Mouse (Mus musculus) embryonic facial prominence, embryonic 11.5 days (tissue): Measurements from ENCODE around the gene Lhcgr. TPM values are rescaled to one million over a fixed set of nuclear protein-coding genes. Genes with fewer than 3 reads are reported as not detected.

Source experiments
- ATAC-seq: fragments of 200-750 bp; cut with Nextera tagmentation; replicated peaks from 2 replicates; pipeline ENCODE4 v1.8.0; 2017; ENCODE audit warnings: low read depth; ENCODE audit not compliant: insufficient number of reproducible peaks, low FRiP score, low TSS enrichment
- DNase-seq: peaks from one replicate; pipeline ENCODE4 v3.0.0-alpha.2; 2015; ENCODE audit warnings: low spot score
- H3K27ac ChIP-seq: fragments of 300-500 bp; sonication (generic); replicated peaks from 2 replicates; pipeline ENCODE4 v1.5.1; 2014; ENCODE audit warnings: mild to moderate bottlenecking, low read depth, low read length, control low read depth
- H3K27me3 ChIP-seq: fragments of 300-500 bp; sonication (generic); 2 replicates; pipeline ENCODE4 v1.6.1; 2014; ENCODE audit warnings: mild to moderate bottlenecking, low read length, moderate library complexity, mixed read lengths; ENCODE audit not compliant: control insufficient read depth, insufficient read depth
- H3K36me3 ChIP-seq: fragments of 300-500 bp; sonication (generic); replicated peaks from 2 replicates; pipeline ENCODE4 v1.6.1; 2014; ENCODE audit warnings: low read depth, mild to moderate bottlenecking, low read length, moderate library complexity, mixed read lengths; ENCODE audit not compliant: control insufficient read depth, insufficient read depth
- H3K4me1 ChIP-seq: fragments of 300-500 bp; sonication (generic); 2 replicates; pipeline ENCODE4 v1.6.1; 2014; ENCODE audit warnings: low read length, mixed read lengths; ENCODE audit not compliant: control insufficient read depth, insufficient read depth
- H3K4me2 ChIP-seq: fragments of 300-500 bp; sonication (generic); 2 replicates; pipeline ENCODE4 v1.6.1; 2014; ENCODE audit warnings: low read depth, mild to moderate bottlenecking, control low read depth, low read length, moderate library complexity
- H3K4me3 ChIP-seq: fragments of 300-500 bp; sonication (generic); 2 replicates; pipeline ENCODE4 v1.5.1; 2014; ENCODE audit warnings: low read depth, low read length, control low read depth
- H3K9ac ChIP-seq: fragments of 300-500 bp; sonication (generic); replicated peaks from 2 replicates; pipeline ENCODE4 v1.6.1; 2014; ENCODE audit warnings: mild to moderate bottlenecking, control low read depth, low read length
- H3K9me3 ChIP-seq: fragments of 300-500 bp; sonication (generic); replicated peaks from 2 replicates; pipeline ENCODE4 v1.6.1; 2016; ENCODE audit warnings: mild to moderate bottlenecking, low read length, inconsistent platforms, mixed read lengths; ENCODE audit not compliant: control insufficient read depth
- WGBS: fragments of 180-500 bp; shearing (Covaris S2); extraction: QIAGEN DNeasy Blood & Tissue Kit; methylation state at CpG from one replicate; pipeline ENCODE4 v1.1.7; 2014; 5-methylcytosine and 5-hydroxymethylcytosine counted together
- polyA plus RNA-seq: library from polyadenylated mRNA; unstranded; fragments of >200 nt; fragmentation: Nextera tagmentation; extraction: Ambion mirVana; gene quantifications from 2 replicates; pipeline ENCODE4 v1.2.1, GENCODE M21; 2014

Gene Lhcgr
- polyA plus RNA-seq, 1 experiment from 2014 or later, result 0.07 TPM

DNA sequence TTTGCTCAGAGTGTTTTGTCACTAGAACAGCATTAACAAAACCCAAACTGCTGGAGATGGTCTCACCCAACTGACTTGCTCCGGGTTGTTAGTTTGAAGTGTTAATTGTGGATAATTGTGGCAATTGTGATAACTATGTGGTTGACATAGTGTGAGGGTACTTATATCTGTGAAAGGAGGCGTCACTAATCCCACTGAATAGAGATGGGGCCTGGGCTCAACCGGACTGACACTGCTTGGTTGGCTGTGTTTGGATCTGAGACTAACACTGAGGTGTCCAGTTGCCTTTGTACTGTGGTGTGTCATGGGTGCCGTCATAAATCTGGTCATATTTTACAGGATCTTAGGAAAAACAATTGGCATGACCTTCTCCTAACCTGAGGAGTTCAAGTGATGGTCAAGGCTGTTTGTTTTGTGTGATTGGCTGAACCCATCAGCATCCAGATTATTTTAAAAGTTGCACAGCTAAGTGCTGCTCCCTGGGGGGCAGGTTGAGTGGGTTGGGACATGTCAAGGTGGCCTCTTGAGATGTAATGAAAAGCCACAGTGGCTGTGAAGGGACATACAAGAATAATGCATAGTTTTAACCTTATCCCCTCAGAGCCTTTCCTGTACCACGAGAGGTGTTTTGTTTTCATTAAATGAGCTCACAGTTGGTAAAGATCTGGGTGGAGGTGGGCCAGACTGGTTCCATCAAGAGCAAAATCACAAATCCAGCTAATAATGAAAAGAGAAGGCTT lies 28.2 kb downstream of the Lhcgr start:
- no peaks in the 10 kb centered on the region for H3K9me3 ChIP-seq
- no peaks in the 10 kb centered on the region; the same call in 1 of the 2 replicates for H3K4me1 ChIP-seq
- no peaks in the 10 kb centered on the region for H3K27me3 ChIP-seq
- peak; percentile 41 for ATAC-seq
- no peak overlapping the region for H3K4me2 ChIP-seq
- H3K27ac ChIP-seq, result no peak overlapping the region
- no peak overlapping the region for H3K9ac ChIP-seq
- no peaks in the 10 kb centered on the region for H3K36me3 ChIP-seq
- no peak for DNase-seq
- WGBS, result 35% methylated on average over 5 of the region's 5 CpGs
- no peak overlapping the region for H3K4me3 ChIP-seq

DNA sequence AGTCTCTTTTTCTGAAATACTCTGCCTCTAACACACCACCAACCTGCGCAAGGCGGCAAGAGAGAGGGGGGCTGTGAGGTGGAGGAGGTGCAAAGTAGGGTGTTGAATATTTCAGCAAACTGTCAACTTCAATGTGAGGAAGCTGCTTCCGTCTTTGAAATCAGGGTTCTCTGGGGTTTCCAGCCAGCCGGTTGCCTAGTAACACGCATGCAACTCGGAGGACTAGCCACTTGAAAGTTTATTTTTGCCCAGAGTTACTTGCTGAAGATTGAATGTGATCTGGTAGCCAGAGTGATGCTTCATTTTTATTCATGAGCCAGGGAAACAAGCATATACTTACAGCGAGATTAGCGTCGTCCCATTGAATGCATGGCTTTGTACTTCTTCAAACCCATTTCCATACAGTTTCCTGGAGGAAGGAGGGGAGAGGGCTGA lies 33.8 kb downstream of the Lhcgr start:
- no peaks in the 10 kb centered on the region for H3K9me3 ChIP-seq
- no peak for ATAC-seq
- H3K27me3 ChIP-seq, result no peaks in the 10 kb centered on the region
- no peak overlapping the region for H3K27ac ChIP-seq
- DNase-seq, result peak; percentile 21
- H3K36me3 ChIP-seq, result no peaks in the 10 kb centered on the region
- 29% methylated on average over 9 of the region's 9 CpGs for WGBS
- H3K9ac ChIP-seq, result no peak overlapping the region
- H3K4me3 ChIP-seq, result no peak overlapping the region
- no peaks in the 10 kb centered on the region for H3K4me1 ChIP-seq
- H3K4me2 ChIP-seq, result no peak overlapping the region

DNA sequence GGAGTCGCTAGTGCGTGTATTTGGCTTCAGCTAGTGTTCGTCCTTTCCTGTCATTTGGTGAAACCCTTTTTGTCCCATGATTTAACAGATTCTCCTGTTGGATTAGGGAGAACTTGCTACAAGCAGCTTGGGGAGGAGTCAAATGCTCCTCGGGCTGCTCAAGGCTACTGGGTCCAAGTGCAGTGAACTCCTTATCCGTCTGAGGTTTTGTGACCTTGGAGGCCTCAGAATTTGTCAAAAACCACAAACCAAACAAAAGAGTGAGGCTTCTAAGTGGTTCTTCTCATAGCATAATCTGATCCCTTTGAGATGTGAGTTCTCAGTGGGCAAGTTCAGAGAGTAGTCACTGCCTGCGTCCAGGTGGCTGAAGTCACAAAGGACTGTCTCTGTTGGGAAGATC lies 36.0 kb downstream of the Lhcgr start:
- no peak overlapping the region for H3K4me2 ChIP-seq
- H3K27me3 ChIP-seq, result no peaks in the 10 kb centered on the region
- 76% methylated on average over 6 of the region's 6 CpGs for WGBS
- H3K4me3 ChIP-seq, result no peak overlapping the region
- ATAC-seq (no peak), DNase-seq (no peak)
- H3K9ac ChIP-seq, result no peak overlapping the region
- no peaks in the 10 kb centered on the region for H3K4me1 ChIP-seq
- no peak overlapping the region for H3K27ac ChIP-seq
- no peaks in the 10 kb centered on the region for H3K9me3 ChIP-seq
- no peaks in the 10 kb centered on the region for H3K36me3 ChIP-seq

DNA sequence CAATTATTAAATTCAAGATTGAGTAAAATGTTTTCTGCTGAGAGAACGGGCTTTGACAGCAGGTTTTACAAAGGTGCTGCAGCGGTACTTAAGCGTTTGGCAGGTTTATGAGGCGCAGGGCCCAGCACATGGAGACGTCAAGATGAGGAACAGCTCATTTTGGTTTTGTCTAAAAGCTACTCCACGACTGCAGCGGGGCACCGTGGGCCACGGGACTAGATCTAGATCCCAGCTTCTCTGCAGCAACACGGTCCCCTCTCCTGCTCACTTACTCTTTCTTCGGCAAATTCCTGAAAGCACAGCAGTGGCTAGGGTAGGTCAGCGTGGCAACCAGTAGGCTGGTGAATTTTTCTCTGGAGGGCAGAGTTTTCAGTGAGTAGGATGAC lies 38.3 kb downstream of the Lhcgr start:
- no peak for ATAC-seq
- DNase-seq, result no peak
- H3K4me3 ChIP-seq, result no peak overlapping the region

DNA sequence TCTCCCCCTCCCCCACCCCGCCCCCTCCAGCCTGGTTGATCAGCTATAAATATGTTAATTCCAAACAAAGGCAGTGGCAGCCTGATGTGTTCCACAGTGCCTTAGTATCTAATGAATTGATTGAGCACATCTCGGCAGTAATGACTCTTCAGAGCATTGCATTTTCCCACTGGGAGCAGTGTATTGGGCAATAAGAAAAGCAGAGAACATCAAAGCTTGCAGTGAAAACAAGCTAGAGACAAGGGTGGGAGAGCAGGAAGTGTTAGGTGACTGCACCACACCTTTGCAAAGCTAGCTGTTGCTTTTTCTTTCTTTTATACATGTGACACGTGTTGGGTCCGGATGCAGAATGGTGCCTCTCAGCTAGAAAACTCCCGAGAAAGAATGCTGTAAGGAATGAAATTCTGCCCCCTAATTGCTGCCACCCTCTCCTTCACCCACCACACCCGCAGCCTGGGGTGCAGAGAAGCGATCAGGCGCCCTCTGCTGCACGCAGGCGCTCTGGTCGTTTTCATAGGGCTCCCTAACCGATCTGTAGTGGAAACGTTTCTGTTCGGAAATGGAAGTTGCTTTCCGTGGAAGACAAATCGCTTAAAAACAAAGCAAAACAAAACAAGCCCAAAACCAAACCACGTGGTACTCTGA lies 38.8 kb downstream of the Lhcgr start:
- Histone ChIP-seq H3K4me3 (no peak overlapping the region), H3K36me3 (no peaks in the 10 kb centered on the region), H3K27me3 (no peaks in the 10 kb centered on the region), H3K4me2 (no peak overlapping the region; the same call in 1 of the 2 replicates), H3K9me3 (no peaks in the 10 kb centered on the region), H3K27ac (no peak overlapping the region), H3K9ac (no peak overlapping the region), H3K4me1 (no peaks in the 10 kb centered on the region)
- DNase-seq, result peak; percentile 66
- ATAC-seq, result no peak
- WGBS, result 7% methylated on average over 17 of the region's 17 CpGs

More for the DNA sequence above, 38.3 kb downstream of the Lhcgr start:
- Histone ChIP-seq H3K27me3 (no peaks in the 10 kb centered on the region), H3K4me1 (no peaks in the 10 kb centered on the region), H3K27ac (no peak overlapping the region), H3K4me2 (no peak overlapping the region; the same call in 1 of the 2 replicates), H3K9ac (no peak overlapping the region), H3K36me3 (no peaks in the 10 kb centered on the region), H3K9me3 (no peaks in the 10 kb centered on the region)
- 62% methylated on average over 12 of the region's 12 CpGs for WGBS

DNA sequence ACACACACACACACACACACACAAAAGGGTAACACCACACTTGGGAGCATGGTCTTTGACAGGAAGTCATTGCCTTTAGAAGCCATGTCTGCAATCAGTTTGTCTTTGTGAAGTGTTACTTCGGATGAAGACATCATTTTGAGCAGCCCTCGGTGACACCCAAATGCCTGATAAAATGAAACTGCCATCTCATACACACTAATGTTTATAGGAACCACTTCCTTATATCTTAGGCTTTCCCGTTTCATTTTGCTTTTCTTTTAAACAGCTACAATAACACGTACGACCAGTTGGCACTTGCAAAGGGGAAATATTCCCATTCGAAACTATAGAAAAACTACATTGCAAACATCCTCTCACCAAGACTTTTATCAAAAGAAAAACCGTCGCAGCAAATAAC lies 42.1 kb downstream of the Lhcgr start:
- DNase-seq (no peak), ATAC-seq (no peak)
- H3K9ac ChIP-seq, result no peak overlapping the region
- no peaks in the 10 kb centered on the region for H3K4me1 ChIP-seq
- 79% methylated on average over 8 of the region's 8 CpGs for WGBS
- H3K4me2 ChIP-seq, result no peak overlapping the region
- no peak overlapping the region for H3K4me3 ChIP-seq
- no peaks in the 10 kb centered on the region for H3K27me3 ChIP-seq
- no peak overlapping the region for H3K27ac ChIP-seq
- H3K9me3 ChIP-seq, result no peaks in the 10 kb centered on the region
- no peaks in the 10 kb centered on the region for H3K36me3 ChIP-seq

DNA sequence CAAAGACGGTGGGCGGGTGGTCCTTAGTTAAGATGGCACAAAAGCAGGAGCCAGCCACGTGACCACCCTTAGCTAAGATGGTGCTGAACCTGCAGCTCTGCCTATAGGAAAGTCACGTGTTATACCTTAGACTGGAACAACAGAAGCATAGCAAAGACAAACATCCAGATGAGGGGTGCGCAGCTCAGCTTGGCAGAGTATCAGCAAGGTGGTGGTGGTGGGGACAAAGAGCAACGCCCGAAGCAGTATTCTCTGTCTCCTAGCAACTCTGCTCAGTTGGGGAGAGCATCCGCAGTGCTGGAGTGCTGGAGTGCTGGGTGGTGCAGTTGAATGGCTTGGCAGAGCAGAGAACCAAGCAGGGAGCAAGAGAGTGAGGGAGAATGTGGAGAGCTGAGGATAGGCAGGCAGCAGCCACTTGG lies 85.5 kb downstream of the Lhcgr start:
- Histone ChIP-seq H3K36me3 (no peaks in the 10 kb centered on the region), H3K27ac (no peak overlapping the region), H3K4me1 (no peaks in the 10 kb centered on the region), H3K9ac (no peak overlapping the region), H3K4me3 (no peak overlapping the region), H3K27me3 (no peaks in the 10 kb centered on the region), H3K4me2 (no peak overlapping the region), H3K9me3 (no peaks in the 10 kb centered on the region)
- WGBS, result 32% methylated on average over 8 of the region's 8 CpGs
- no peak; the same call in 1 of the 2 replicates for ATAC-seq
- no peak for DNase-seq

DNA sequence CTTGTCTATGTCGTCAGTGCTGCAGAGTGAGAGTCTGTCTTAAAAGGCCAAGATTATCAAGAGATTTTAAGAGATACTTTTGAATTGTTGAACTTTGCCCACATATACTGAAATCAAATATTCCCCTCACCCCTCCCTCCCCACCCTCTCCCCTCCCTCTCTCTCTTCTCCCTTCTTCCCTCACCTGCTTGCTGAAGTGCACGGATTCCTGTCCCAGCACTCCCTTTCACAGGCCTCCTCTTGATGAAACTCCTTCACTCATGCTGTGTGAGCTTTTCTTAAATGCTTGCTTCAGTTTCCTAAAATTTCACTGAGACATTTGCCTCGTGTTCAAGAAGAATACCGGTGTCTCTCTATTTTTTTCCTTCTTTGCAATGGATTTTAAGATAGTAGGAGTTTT lies 88.7 kb downstream of the Lhcgr start:
- Histone ChIP-seq H3K4me1 (no peaks in the 10 kb centered on the region), H3K9ac (no peak overlapping the region), H3K27me3 (no peaks in the 10 kb centered on the region), H3K27ac (no peak overlapping the region), H3K9me3 (no peaks in the 10 kb centered on the region), H3K4me3 (no peak overlapping the region), H3K36me3 (no peaks in the 10 kb centered on the region), H3K4me2 (no peak overlapping the region)
- DNase-seq (no peak), ATAC-seq (no peak)
- 39% methylated on average over 4 of the region's 4 CpGs for WGBS
